Mouse (Mus musculus) heart, postnatal 0 days (tissue): ENCODE data around the gene Myo1g. TPM values are rescaled to one million over a fixed set of nuclear protein-coding genes. Genes with fewer than 3 reads are reported as not detected.
A peak's percentile ranks its signal among the peaks of the same experiment; 100 is the strongest.

Experiments
- ATAC-seq: fragments of 200-750 bp; cut with Nextera tagmentation; 2 replicates; pipeline ENCODE4 v1.8.0; 2017; ENCODE audit warnings: low read depth, moderate number of reproducible peaks, moderate library complexity; ENCODE audit not compliant: insufficient read depth
- DNase-seq: peaks from one replicate; pipeline ENCODE4 v3.0.0-alpha.2; 2016; ENCODE audit warnings: low spot score
- H3K27ac ChIP-seq: fragments of 300-500 bp; sonication (generic); 2 replicates; pipeline ENCODE4 v1.5.1; 2014; ENCODE audit warnings: low read depth, mild to moderate bottlenecking
- H3K27me3 ChIP-seq: fragments of 300-500 bp; sonication (generic); 2 replicates; pipeline ENCODE4 v1.6.1; 2014; ENCODE audit warnings: low read length, mixed read lengths; ENCODE audit not compliant: control insufficient read depth, insufficient read depth
- H3K36me3 ChIP-seq: fragments of 300-500 bp; sonication (generic); replicated peaks from 2 replicates; pipeline ENCODE4 v1.6.1; 2014; ENCODE audit warnings: low read length, mixed read lengths; ENCODE audit not compliant: control insufficient read depth, insufficient read depth
- H3K4me1 ChIP-seq: fragments of 300-500 bp; sonication (generic); 2 replicates; pipeline ENCODE4 v1.6.1; 2014; ENCODE audit warnings: antibody characterized with exemption; ENCODE audit not compliant: control insufficient read depth, insufficient read depth
- H3K4me2 ChIP-seq: fragments of 300-500 bp; sonication (generic); 2 replicates; pipeline ENCODE4 v1.6.1; 2014; ENCODE audit warnings: low read depth, mild to moderate bottlenecking, low read length, moderate library complexity
- H3K4me3 ChIP-seq: fragments of 300-500 bp; sonication (generic); 2 replicates; pipeline ENCODE4 v1.5.1; 2014; ENCODE audit warnings: low read depth, low read length
- H3K9ac ChIP-seq: fragments of 300-500 bp; sonication (generic); replicated peaks from 2 replicates; pipeline ENCODE4 v1.6.1; 2014; ENCODE audit warnings: low read depth, low read length, mixed read lengths
- H3K9me3 ChIP-seq: fragments of 300-500 bp; sonication (generic); replicated peaks from 2 replicates; pipeline ENCODE4 v1.6.1; 2016; ENCODE audit warnings: low read length; ENCODE audit not compliant: control insufficient read depth
- CTCF ChIP-seq: IDR thresholded peaks from 2 replicates; pipeline ENCODE4 v1.5.1; 2016; ENCODE audit warnings: antibody characterized with exemption, control low read depth, low read depth
- EP300 ChIP-seq: IDR thresholded peaks from 2 replicates; pipeline ENCODE4 v1.6.1; 2016; ENCODE audit warnings: antibody characterized with exemption, low read depth
- WGBS: fragments of 180-500 bp; shearing (Covaris S2); extraction: QIAGEN DNeasy Blood & Tissue Kit; methylation state at CpG from one replicate; pipeline ENCODE4 v1.1.7; 2014; 5-methylcytosine and 5-hydroxymethylcytosine counted together
- microRNA-seq: library from miRNA; unstranded; fragments of <30 nt; microRNA quantifications from one replicate; pipeline ENCODE4, GENCODE M21; 2016
- polyA plus RNA-seq: library from polyadenylated mRNA; unstranded; fragments of >200 nt; fragmentation: Nextera tagmentation; extraction: Ambion mirVana; gene quantifications from 2 replicates; pipeline ENCODE4 v1.2.1, GENCODE M21; 2015
- total RNA-seq: library from RNA; depleted of rRNA; stranded (reverse); fragments of >200 nt; gene quantifications from 2 replicates; pipeline ENCODE4 v1.2.3, GENCODE M21; 2014; ENCODE audit warnings: low replicate concordance; rRNA removed

Gene Myo1g
- total and polyA plus RNA-seq, 2 experiments from 2014 or later, result 0.56 to 0.65 TPM

GRCm38 (mm10) chr11:6468541-6468940 is 52.2 kb downstream of the Myo1g start:
- Histone ChIP-seq H3K9ac (no peak overlapping the region), H3K9me3 (no peaks in the 10 kb centered on the region), H3K4me2 (no peak overlapping the region), H3K27me3 (no peaks in the 10 kb centered on the region), H3K27ac (no peak overlapping the region), H3K4me1 (peaks cover 23% of the 10 kb centered on the region), H3K4me3 (no peak overlapping the region), H3K36me3 (peaks cover 13% of the 10 kb centered on the region)
- ATAC-seq (no peak), DNase-seq (no peak)
- WGBS, result 61% methylated on average over 2 of the region's 2 CpGs
- TF ChIP-seq CTCF (no peak), EP300 (no peak)

- no peak for ATAC-seq
- Histone ChIP-seq H3K4me1 (peaks cover 7% of the 10 kb centered on the region), H3K27ac (no peak overlapping the region), H3K27me3 (no peaks in the 10 kb centered on the region), H3K4me3 (no peak overlapping the region), H3K9ac (no peak overlapping the region), H3K9me3 (no peaks in the 10 kb centered on the region), H3K36me3 (peaks cover 13% of the 10 kb centered on the region), H3K4me2 (no peak overlapping the region)
- peak; percentile 86 for DNase-seq
- 25% methylated on average over 4 of the region's 4 CpGs for WGBS
- TF ChIP-seq EP300 (no peak), CTCF (peak; percentile 74)
Measured at GRCm38 (mm10) chr11:6465122-6465521, 55.6 kb downstream of the Myo1g start.

GRCm38 (mm10) chr11:6463159-6463837 is 57.5 kb downstream of the Myo1g start:
- no peak for DNase-seq
- 87% methylated on average over 6 of the region's 6 CpGs for WGBS
- no peak for TF ChIP-seq EP300
- no peak for TF ChIP-seq CTCF
- Histone ChIP-seq H3K27me3 (no peaks in the 10 kb centered on the region), H3K4me1 (no peaks in the 10 kb centered on the region), H3K9ac (no peak overlapping the region), H3K4me2 (no peak overlapping the region), H3K9me3 (no peaks in the 10 kb centered on the region), H3K27ac (no peak overlapping the region), H3K4me3 (no peak overlapping the region), H3K36me3 (peaks cover 13% of the 10 kb centered on the region)
- ATAC-seq, result no peak

Small RNAs within 50 kb of the gene (microRNA-seq; reads per million reads assigned to microRNA genes)
- gene Gm22123, result not detected

Other genes with a start within 250 kb of the Myo1g start
- 93.4 and 124 TPM in 2 replicates for gene Tmed4, start 246.1 kb downstream of the Myo1g start, total RNA-seq
- gene Tmed4, start 246.1 kb downstream of the Myo1g start, polyA plus RNA-seq, result 83.7 and 90.5 TPM in 2 replicates
- gene Ogdh, start 229.3 kb downstream of the Myo1g start, total RNA-seq, result 412 and 435 TPM in 2 replicates
- 328 and 338 TPM in 2 replicates for gene Ogdh, start 229.3 kb downstream of the Myo1g start, polyA plus RNA-seq
- 42.3 and 45.4 TPM in 2 replicates for gene Zmiz2, start 131.9 kb downstream of the Myo1g start, total RNA-seq
- gene Zmiz2, start 131.9 kb downstream of the Myo1g start, polyA plus RNA-seq, result 6.9 and 7.0 TPM in 2 replicates
- 2,268 and 2,353 TPM in 2 replicates for gene Ppia, start 105.5 kb downstream of the Myo1g start, total RNA-seq
- gene Ppia, start 105.5 kb downstream of the Myo1g start, polyA plus RNA-seq, result 3,654 and 3,756 TPM in 2 replicates
- gene H2afv, start 76.5 kb downstream of the Myo1g start, total RNA-seq, result 106 and 157 TPM in 2 replicates
- 213 and 232 TPM in 2 replicates for gene H2afv, start 76.5 kb downstream of the Myo1g start, polyA plus RNA-seq
- 40.4 and 48.4 TPM in 2 replicates for gene Purb, start 45.0 kb downstream of the Myo1g start, total RNA-seq
- 18.4 and 22.0 TPM in 2 replicates for gene Purb, start 45.0 kb downstream of the Myo1g start, polyA plus RNA-seq
- 54.4 and 56.9 TPM in 2 replicates for gene Ccm2, start 25.9 kb upstream of the Myo1g start, total RNA-seq
- 38.4 and 41.9 TPM in 2 replicates for gene Ccm2, start 25.9 kb upstream of the Myo1g start, polyA plus RNA-seq
- 0.95 and 2.5 TPM in 2 replicates for gene Nacad, start 85.1 kb upstream of the Myo1g start, total RNA-seq
- 1.2 TPM in 2 replicates for gene Nacad, start 85.1 kb upstream of the Myo1g start, polyA plus RNA-seq
- 62.5 and 82.9 TPM in 2 replicates for gene Tbrg4, start 105.1 kb upstream of the Myo1g start, total RNA-seq
- 52.5 and 65.8 TPM in 2 replicates for gene Tbrg4, start 105.1 kb upstream of the Myo1g start, polyA plus RNA-seq
- not detected in 2 replicates for gene Wap, start 117.7 kb upstream of the Myo1g start, total RNA-seq
- gene Wap, start 117.7 kb upstream of the Myo1g start, polyA plus RNA-seq, result not detected in 2 replicates
- 4.6 and 16.9 TPM in 2 replicates for gene Ramp3, start 137.6 kb upstream of the Myo1g start, total RNA-seq
- 5.0 TPM in 2 replicates for gene Ramp3, start 137.6 kb upstream of the Myo1g start, polyA plus RNA-seq